Mouse (Mus musculus) fibroblast of lung, adult 2 months (primary cell): ENCODE results near the gene Btg2.

ENCODE experiments used
- DNase-seq: peaks from one replicate; pipeline ENCODE4 v3.0.0-alpha.2; 2011; ENCODE audit warnings: low read depth

Btg2 gene

DNA sequence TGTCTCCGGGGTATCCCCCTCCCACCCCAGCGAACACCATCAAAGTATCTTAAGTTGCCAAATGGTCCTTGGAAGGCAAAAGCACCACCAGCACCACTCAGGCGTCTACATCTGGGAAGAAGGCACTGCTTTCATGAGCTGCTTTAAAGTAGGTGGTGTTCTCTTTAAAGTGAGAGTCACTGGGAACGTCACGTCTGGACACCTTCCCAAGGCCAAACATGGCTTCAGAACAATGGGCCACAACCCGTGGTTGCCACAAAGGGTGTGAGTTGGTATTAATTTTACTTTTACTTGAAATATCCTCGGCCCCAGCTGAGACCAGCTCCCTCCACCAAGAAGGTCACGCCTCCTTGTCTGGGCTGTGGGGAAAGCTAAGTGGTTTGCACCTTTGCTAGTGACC lies 21.2 kb downstream of the Btg2 start:
- no peak for DNase-seq

DNA sequence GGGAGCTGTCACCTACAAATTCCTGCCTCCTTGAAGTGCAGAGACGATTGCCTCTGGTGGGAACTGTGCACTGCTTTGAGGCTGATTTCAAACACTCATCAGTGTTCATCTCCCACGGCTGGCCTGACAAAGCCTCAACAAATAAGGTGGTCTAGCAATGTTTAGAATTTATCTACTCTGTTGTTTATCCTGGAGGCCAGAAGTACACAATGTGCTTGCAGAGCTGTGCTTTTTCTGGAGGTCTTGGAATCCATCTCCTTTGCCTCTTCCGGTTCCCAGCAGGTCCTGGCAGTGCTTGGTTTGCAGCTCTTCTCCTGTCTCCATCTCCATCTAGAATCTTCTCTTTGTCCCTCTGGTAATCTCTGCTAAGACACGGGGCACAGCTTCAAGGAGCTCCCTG lies 22.6 kb downstream of the Btg2 start:
- DNase-seq, result no peak

DNA sequence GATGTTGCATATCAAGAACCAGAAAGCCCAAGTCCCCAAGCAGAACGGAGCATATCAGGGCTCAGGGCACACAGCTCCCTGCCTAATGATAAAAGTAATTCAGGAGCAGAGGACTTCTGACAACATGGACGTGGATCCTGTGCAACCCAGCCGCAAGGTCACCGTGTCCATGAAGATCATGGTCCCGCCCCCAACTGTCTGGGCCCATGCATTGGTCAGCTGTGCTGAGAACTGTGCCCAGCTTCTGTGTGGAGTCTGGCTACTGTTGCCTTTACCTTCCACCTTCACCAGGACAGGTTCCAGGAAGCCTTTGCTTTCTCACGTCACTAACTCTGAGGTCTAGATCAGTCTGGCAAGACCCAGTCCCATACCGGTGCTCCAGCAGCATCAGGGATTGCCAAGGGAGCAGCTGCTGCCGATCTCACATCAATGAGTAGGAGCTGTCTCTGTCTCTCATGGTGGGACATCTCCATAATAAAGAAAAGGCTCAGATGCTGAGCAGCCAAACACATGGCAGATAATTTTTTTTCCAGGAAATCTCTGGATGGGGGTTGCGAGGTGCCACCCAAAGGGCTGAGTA lies 23.2 kb downstream of the Btg2 start:
- DNase-seq, result no peak

DNA sequence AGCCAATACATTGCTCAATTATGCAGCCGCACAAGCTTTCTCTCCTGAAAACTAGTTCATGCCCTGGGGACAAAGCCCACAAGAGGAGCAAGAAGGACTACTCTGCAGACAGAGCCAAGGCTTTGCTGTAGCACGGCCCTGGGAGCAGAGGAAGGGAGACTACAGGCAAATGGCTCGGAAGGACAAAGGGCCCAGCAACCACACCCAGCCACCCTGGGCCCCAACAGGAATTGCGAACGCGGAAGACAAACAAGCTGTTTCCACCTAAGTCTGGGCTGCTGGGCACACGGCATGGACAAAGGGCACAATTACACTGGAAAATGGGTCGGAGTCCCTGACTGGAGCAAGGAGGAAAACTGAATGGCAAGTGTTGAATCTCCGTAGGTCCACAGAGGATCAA lies 23.9 kb downstream of the Btg2 start:
- no peak for DNase-seq

DNA sequence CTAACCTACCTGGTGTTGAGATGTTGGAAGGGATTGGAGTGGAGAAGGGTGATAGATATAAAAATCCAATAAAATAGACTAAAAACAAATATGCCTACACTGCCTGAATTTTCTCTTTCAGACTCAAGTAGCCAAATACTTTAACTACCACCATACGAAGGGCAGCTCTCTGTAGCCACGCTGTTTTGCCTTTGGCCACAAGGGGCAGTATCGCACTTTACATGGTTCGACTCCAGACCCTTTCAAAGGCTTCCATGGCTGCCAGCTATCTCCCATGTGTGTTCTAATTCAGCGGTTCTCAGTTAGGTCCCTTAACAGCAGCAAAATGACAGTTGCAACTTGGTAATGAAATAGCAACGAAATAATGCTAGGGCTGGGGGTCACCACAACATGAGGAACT lies 25.7 kb downstream of the Btg2 start:
- DNase-seq, result no peak

DNA sequence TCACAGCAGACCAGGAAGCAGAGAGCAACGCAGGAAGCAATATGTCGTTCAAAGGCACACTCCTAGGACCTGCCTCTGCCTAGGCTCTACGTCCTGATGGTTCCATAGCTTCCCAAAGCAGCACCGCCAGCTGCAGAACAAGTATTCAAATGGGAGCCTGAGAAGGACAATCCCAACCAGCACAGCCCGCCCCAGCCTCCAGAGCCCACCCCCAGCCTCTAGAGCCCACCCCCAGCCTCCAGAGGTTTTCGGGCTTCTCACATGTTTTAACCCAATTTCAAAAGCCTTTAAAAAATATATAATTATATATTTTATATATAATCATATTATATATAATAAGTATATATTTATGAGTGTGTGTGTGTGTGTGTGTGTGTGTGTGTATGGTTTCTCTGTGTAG lies 29.4 kb downstream of the Btg2 start:
- DNase-seq, result no peak

DNA sequence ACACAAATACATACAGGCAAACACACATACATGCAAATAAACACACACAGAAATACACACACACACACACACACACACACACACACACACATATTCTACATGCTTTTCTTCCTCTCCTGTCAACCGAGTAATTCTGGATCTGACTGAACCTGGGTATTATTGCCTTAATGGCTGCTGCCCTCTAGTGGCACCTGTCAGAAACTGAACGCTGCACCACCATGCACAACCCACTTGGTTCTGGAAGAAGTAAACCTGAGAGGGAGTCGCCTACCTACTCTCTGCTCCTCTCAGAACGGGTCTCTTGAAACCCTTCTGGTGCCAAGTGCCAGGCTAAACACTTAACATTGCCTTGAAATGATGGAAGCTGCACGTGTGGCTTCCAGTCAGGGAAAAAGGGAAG lies 30.2 kb downstream of the Btg2 start:
- peak; percentile 53 for DNase-seq

DNA sequence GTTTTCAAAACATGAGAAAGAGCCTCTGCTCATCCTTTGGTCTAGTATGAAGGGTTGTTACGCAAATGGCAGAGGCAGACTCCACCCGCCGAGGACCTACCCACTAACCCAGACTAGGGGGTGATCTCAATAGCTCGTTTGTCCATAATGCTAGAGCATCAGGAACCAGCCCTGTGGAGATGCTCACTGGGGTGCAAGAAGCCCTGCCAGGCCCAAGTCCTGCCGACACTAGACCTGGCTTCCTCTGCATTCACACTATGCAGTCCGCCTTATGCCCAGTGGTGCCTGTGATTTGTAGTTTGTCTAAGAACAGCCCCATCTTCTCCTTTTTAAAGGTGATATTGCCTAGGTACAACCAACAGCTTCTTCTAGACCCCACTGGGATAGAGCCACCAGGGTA lies 31.5 kb downstream of the Btg2 start:
- DNase-seq, result no peak

DNA sequence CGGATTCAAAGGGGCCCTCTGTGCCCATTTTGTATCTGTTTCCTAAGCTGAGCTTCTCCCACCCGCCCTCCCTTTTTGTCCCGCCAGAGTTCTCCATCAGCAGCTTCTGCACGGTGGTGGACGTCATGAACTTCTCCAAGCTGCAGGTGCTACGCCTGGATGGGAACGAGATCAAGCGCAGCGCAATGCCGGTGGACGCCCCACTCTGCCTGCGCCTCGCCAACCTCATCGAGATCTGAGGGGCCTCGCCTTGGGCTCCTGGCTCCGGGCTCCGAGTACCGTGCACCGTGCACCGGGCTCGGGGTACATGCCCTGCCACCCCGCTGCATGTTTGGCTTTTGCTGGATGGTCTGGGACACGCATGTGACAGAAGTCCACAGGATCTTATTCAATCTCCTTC lies 32.5 kb downstream of the Btg2 start:
- no peak for DNase-seq

DNA sequence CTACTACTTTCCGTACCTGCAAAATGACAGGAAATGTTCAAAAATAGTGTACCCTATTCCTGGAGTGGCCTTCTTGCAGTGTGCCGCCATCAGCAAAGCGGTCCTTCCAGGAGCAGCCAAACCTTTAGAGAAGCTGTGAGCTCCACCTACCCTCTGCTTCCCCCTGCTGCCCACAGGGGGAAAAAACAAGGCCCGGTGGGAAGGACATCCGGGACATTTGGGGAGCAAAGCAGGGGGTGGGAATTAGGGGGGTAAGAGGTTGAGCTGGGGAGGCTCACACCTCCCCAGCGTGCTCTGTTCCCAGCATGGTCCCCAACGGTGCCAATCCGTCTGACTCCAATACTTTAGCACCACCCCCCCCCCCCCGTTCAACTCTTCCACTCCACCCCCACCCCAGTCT lies 32.9 kb downstream of the Btg2 start:
- DNase-seq, result peak; percentile 54

DNA sequence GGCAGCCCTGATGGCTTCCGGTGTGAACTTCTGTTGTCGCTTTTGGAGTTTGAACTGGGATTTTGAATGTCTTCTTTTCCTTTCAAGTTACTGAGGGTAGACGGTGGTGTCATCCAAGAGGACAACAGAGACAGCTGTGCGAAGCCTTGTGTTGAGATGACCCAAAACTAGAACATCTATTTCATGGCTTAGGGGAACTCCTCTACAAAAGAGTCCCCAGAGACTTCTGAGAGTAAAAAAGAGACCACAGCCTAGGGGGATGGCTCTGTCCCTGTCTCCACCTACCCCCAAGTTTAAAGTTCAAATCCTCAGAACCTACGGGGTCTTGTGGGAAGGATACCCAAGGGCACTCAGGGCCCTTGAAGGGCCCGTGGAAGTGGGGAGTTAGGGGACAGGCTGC lies 34.1 kb downstream of the Btg2 start:
- no peak for DNase-seq

DNA sequence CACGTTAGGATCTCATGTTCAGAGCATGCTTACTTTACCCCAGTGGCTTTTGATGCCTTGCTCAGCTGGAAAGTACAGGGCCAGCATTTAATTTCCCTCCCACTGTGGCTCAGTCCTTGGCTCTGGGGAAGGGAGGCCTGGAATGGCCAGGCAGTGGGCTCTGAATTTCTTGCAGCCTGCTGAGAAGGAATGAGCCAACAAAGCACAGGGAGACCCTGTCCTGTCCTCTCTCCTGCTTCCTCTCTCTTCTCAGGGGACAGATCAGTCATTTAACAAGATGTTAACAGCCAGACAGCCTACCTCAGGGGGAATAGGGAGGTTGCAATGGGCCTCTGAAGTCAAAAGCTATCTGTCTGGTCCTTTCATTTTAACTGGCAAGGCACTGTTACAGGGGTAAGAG lies 36.6 kb downstream of the Btg2 start:
- no peak for DNase-seq

DNA sequence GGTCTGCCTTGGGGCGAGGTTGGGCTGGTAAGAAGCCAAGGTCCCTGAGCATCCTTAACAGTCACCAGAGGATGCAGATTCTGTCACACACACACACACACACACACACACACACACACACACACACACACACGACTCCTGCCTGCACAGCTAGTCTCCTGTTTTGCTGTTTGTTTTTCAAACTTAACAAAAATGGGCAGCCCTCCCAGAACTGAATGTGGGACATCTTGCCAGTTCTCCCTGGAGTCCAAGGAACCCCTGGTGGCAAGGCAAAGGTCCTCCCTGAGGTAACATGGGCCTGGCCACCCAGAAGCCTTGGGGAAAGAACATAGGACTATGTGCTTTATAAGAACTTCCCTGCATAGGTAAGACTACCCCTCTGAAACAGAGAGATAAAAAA lies 37.0 kb downstream of the Btg2 start:
- DNase-seq, result no peak

DNA sequence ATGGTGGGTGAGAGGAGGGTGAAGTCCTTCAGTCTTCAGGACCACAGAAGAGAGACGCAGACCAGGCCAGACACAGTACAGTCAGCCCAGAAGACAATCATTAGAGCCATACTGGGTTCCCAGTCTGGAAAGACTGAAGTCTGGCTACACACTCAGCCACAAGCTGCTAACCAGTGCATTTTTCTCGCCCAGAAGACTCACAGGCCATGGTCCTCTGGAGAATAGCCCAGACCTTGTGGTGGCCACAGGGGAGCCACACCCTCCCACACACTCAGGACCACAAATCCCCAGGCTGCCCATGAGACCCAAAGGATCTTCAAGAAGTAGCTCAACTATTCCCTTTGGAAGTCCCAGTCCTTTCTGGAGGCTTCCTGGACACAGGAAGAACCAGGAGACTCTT lies 39.6 kb downstream of the Btg2 start:
- DNase-seq, result peak; percentile 91

DNA sequence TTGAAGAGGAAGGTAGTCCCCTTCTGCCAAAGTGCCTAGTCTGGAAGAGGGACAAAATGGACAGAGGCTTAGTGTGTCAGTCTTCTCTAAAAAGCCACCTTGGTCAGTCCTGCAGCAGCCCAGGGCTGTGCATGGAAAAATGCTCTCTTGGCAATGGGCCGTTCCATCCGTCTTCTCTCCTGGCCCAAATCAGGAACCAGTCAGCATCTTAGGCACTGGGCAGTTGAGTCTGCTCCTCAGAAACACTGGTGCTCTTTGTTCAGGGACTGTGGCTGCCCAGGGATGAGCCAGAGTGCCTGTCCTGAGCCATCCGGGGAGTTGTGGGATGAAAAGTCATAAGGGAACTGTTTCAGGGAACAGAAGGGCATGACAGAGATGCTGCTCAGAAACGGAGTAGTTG lies 40.6 kb downstream of the Btg2 start:
- peak; percentile 54 for DNase-seq

DNA sequence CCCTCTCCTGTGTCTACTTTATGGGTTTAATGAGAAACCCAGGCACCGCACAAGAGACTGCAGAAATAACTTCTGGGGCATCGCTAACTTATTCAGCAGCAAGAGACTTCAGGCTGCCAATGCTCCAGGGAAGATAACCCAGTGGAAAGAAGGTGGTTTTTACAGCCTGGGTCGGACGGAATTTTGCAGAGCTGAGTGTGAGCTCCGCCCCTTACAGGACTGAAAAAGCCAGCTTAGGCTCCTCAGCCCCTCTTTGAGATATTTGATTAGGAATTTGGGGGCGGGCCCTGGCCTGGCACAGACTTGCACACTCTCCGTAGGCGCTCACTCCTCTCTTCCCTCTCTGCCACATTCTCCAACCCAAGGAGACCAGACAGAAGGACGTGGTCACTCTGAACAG lies 41.7 kb downstream of the Btg2 start, which contains the start of gene Fmod:
Fmod (plus strand) TSS at position 83 of the 400 bp plus-strand sequence.
- no peak for DNase-seq

DNA sequence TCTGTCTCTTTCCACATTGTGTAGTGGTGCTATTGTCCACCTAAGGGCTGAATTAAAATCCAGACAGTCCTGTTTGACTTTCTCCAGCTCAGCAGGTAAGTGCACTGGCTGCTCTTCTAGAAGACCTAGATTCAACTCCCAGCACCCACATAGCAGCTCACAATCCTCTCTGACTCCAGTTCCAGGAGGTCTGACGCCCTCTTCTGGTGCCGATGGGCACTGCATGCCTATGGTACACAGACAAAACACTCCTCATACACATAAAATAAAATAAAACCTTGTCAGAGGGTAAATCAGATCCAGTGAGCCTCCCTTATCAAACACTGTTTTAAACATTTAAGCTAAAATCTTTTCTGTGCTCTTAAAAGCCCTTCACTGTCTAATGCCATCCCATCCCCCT lies 42.4 kb downstream of the Btg2 start:
- DNase-seq, result no peak

DNA sequence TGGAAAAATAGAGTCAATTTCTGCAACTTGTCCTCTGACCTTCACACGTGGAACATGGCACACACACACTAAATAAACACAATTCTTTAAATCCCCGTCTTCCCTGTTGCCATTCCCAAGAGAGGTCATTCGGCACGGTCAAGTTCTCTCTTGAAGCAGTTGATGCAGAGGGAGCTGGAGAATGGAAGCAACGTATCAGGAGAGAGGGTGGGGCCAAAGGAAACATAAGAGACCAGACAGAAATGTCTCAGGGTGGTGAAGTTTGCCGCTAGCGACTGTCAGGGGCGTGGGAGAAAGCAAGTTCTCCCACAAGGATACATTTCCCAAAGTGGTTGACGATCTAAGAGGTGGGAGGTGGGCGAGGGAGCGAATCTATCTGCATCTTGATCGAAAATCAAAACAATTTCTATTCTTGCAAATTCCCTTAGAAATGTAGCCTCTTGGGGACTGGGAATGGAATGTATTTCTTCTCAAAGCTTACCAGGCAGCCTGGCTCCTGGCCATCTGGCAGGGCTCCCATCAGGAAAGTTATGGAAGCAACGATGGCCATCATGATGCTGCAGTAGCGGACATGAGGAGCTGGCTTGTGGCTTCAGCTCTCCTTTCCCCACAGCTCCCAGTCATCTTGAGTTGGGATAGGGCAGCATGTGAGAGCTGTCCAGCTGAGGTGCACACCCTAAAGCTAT lies 50.6 kb downstream of the Btg2 start:
- DNase-seq, result no peak

DNA sequence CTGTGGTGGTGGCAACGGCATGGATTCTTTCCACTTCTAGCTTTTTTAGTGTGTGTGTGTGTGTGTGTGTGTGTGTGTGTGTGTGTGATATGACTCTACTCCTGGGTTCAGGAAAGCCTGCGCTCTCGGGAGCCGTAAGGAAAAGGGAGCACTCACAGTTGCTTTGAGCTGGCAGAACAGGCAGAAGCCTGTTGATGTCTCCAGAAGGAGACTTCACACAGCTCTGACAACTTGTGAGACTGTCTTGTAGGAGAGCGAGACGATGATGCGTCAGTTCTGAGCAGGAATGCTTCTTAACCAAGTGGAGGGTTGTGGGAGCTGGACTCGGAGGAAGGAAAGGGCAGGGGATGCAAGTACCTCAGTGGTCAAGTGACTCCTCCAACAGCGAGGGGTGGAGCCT lies 52.2 kb downstream of the Btg2 start:
- DNase-seq, result no peak

DNA sequence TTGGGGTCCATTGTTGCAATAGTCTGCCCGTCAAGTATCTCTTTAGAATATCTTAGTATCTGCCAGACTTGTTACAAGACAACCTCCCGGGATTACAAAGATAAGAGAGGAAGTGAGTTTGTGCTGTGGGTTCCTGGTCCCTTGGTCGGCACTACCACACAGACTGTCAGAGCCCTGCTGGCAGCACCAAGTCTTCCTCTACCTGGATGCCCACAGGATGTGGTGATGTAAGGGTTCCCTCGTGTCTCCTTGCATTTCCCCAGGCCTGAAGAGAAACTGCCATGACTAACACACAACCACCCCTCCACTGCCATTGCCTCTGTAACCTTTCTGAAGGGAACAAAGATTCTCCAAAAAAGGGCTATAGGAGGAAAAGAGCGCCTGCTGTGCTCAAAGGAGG lies 52.9 kb downstream of the Btg2 start:
- no peak for DNase-seq
